Mouse (Mus musculus): ENCODE measurements at regions not wholly inside any gene's neighbourhood (a gene's known extent, or its start where the extent isn't known, plus 50 kb on each side); places are given as distances from the start of the nearest gene placed in this dataset.

DNA sequence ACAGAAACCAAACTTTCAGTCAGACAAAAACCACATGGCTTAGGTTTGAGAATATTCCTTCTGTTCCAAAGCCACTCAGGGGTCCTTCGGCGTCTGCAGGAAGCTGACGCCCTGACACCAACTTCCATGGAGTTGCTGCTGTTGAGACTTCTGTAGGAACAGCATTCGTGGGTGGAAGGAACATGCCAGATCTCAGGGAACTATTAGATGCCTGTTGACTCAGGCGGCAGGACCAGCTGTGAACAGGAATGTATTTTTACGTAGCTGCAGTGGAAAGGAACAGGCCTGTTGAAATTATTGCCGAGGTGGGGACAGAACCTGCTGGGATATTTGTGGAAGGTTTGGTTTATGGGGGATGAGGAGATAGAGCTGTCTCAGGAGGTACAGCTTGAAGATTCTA lies 110.8 kb upstream of the Mkln1 start:
- no peak for DNase-seq

DNA sequence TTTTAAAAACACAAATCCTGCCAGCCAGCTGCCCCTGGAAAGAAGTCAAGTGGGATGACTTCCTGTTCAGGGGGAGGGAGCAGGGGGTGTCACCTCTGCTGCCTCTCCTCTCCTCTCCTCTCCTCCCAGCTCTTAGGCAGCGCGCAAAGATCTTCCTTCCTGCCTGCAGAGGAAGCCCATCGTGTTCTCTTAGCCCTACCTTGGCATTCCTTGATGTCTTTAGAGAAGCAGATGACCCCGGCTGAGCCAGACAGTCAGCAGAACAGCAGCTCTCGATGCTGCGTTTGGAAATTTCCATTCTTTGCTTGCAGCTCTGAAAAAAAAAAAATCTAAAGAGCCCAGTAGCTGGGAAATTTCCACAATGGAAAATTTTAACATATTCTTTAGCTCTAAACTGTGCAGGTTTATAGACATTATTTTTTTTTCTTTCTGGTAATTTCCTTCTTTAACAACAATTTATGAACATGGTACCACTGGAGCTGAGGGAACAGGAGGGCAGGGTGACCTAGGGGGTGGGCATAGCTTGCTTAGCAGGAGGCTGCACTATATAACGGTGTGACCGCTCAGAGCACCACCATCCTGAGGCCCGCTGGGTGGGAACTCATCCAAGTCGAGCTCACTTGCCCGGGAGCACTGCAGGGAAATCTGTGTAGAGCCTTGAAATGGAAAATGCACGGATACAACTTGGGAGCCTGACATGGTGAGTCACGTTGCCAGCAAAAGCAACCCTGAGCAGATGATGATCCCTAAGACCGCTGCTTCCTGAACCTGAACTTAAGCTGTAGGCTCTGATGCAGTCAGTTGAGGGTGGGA lies 109.9 kb upstream of the Mkln1 start:
- DNase-seq = no peak

DNA sequence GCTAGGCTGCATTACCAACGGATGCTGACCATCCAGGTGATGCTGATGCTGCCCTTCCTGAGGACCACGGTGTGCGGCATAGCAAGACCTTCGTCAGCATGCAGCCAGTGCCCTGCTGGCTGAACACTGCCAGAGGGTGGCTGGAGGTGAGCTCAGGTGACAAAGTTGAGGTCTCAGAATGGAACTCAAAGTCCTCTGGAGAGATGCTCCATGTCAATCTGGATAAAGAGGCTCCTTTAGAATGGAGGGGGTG lies 109.4 kb upstream of the Mkln1 start:
- DNase-seq = no peak

DNA sequence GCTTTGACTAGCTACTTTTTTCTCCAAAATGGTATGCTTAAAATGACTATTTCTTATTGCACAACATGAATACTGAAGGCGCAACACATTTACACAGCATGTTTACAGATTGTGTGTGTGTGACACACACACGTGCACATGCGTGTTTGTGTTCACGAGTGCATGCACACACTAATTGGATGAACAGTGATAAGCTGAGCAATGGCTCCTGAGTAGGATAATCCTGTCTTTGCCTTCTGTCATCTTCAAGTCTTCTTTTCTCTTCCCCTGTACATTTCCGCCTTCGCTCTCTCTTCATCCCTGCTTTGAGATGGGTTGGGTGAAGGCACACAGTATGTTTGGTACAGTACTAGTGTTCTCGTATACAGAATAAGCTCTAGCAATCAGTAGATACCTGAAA lies 106.5 kb upstream of the Mkln1 start:
- no peak for DNase-seq

DNA sequence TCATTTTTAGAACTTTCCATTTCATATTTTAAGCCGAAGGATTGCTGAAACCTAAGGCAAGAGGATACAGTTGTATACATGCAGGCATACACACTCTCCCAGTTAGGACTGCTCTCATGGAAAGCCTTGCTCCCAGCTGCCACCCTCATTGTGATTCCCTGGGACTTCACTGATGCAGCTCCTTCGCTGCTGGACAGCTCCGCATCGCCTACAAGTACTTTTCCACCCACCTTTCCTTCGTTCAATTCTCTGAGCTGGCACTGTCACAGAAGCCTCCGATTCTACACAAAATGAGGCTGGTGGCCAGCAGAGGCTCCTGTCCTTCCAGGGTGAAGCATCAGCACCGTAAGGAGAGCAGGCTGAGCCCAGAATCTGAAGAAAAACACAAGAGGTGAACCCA lies 105.5 kb upstream of the Mkln1 start:
- DNase-seq = no peak

DNA sequence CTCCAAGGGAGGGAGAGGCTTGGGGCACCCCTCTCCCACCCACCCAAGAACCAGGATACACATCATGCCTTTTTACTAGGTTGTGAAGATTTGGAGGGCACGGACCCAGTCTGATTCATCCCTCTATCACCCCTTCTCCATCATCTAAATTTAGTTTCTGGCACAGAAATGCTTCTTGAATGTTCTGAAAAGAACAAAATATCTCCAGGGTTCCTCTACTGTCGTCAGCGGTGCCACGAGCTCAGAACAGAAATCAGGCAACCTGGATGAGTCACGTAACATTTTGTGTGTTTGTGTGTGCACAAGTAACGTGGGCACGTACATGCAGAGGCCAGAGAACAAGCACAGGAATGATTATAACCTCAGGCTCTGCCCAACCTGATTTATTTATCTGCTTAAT lies 99.1 kb upstream of the Mkln1 start:
- DNase-seq = no peak

DNA sequence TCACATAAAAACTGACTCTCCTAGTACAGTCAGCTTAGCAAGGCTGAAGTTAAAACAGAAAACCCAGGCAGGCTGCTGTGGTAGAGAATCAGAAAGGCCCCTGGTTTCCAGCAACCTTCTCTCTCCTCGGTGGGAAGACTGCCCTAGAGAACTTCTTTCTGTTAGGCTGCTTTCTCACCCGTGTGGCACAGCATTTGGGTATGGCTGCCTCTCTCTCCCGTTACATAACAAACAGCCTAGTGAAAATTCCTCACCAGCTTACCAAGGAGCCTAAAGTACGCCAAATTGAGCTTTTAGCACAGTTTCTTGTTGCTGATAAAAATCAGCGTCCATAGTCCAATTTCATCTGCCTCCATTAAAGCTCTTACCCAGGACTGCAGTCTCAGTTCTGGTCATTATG lies 92.8 kb upstream of the Mkln1 start:
- no peak for DNase-seq

DNA sequence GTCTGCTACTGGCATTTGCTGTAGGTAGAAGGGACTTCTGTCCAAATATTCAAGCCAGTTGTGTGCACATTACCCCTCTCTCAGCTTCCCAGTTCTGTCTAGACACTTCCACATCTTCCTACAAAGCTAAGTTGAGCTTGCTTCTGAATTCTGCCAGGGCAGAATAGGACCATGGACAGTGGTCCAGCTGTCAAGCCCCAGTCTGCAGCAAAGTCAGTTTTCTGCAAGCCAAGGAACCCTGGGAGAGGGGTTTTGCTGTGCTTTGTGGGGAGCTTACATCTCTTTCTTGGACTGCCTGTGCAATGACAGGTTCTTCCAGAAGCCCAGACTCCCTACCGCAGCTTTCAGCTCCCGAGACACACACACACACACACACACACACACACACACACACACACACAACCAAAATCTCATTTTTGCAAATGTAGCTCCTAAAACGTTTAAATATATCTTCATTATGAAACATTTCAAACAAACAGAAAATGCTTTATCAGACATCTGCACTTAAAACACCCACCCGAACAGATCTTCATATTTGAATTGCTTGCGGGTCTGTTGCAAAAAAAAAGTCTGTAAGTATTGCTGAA lies 91.4 kb upstream of the Mkln1 start:
- no peak for DNase-seq

DNA sequence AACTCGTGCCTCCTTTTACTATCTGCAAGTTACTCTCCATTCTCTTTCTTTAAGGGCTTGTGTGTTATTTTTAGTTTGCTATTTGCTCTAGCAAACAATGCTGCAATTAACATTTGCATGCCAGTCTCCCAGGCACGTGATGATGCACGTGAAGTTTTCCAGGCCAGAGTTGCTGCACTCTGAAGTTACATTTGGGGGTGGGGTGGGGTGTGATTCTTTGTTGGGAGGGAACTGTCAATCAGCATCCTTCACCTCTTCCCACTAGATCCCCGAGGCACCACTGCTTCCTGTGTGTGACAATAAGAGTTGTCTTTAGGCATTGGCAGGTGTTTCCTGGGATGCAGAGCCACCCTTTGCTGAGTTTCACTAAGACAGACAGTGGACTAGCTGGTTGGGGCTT lies 90.6 kb upstream of the Mkln1 start:
- no peak for DNase-seq

DNA sequence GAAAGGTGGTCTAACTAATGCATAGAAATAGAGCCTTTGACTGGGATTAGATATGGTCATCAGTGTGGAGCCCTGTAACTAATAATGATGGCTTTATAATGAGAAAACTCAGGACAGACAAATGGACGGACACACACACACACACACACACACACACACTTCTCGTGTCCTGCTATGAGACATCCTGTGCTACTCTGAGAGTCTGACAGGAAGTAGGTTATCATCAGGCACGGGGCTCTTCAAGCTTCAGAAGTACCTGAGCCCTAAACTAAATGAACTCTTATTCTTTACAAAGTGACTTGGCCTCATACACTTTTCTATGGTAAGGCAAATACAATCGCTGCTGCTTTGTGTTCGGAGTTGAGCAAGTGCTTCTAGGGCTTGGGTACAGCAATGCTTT lies 87.9 kb upstream of the Mkln1 start:
- no peak for DNase-seq

DNA sequence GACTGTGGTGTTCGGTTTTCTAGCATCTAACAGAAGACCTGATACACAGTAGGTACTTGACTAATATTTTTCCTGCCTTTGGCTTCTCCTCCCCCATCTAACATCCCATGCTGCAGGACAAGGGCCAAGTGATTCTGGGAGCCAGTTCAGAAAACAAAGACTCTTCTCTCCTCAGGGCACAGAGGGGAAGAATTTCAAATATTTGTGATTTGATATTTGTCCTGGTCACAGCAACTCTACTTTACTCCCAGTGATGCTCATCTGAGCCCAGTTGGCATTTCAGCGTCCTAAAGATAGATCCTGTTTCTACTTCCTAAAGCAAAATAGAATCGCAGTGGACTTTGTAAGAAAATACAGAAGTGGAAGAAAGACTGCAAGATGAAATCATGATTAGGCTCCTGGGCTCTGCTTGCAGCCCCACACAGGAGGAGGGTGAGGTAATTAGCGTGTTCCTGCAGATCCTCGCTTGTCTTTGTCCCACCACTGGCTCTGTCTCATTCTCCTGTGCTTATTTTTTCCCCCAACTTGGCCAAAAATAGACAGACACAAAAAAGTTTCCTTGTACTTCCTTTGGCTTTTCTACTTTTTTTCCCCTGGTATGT lies 84.6 kb upstream of the Mkln1 start:
- DNase-seq = no peak

DNA sequence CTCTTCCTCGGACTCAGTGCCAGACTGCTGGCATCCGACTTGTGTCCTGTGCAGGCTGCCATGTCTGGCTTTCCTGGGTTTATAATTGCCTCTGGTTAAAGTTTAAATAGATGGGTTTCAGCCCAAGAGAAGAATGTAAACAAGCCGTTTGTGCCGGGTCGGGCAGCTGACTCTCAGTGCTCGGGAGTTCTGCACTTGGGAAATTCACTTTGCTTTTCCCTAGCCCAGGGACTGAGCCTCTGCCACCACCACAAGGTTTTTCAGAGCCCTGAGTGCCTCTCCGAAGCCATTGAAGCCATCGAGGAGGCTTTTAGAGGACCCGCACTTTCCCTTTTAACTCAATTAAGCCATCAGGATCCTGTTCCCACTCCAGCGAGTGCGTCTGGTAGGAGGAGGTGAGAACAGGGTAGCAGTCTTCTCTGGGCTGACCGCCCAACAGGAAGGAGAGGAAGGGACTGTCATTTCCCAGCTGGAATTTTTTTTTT lies 80.8 kb upstream of the Mkln1 start:
- DNase-seq = no peak

DNA sequence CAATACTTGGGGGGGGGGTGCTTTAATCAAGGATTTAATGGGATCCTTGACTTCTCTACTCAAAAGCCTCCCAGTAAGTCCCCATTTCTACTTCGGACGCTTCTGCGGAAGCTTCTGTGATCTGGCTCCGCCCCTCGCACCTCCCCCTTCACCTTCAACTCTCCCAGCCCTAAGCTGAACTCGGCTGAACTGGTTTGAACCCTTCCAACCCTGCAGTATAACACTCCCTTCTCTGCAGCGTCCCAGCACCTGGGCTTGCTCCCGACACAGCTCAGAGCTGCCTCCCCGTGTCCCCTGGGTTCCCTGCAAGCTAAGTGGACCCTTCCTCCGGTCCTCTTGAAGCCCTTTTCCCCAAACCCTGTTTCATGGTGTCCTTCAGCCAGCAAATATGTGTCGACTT lies 80.0 kb upstream of the Mkln1 start:
- DNase-seq = peak; percentile 79

DNA sequence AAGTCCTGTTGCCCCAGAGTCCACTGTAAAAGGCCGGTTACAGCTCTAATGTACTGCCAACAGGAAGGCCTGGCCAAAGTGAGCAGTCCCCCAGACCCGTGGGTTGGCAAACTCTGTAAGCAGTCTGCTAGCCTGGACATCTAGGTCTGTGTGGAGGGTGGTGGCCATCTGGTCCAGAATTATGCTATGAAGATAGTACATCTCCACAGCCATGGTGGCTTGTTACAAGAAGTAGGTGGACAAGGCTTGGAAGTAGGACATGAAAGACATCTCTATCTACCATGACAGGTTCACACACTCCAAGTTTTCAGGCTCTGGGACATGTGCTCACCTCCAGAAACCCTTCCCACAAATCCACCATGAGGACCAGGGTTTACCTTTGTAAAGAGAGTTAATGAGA lies 79.1 kb upstream of the Mkln1 start:
- DNase-seq = no peak

DNA sequence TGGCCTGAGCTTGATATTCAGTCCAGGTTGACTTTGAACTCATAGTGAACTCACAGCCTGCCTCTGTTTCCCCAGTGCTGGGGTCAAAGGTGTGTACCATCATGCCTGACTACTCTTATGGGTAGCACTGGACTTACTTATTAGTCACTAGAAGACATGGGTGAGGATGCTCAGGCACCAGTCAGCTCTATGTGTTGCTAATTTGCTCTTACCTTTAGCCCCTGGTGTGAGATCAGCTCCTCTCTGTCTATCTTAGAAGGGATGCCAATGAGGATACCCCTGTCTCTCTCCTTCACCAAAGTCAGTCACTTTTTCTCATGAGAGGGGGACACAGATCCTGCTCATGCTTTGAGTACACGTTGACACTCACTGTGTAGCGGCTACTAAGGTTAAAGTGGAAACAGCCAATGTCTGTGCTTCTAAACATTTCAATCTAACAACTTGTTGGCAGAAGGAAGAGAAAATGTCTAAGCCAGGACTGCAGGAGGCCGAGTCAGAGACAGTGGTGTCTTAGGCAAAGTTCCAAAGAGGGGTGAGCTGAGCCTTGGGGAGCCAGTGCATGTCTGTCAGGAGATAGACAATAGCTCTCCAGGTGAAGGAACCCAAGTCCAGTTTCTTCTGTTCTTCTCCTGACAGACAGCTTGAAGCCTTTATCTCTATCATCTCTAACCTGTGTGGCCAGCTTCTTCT lies 78.2 kb upstream of the Mkln1 start:
- no peak for DNase-seq

DNA sequence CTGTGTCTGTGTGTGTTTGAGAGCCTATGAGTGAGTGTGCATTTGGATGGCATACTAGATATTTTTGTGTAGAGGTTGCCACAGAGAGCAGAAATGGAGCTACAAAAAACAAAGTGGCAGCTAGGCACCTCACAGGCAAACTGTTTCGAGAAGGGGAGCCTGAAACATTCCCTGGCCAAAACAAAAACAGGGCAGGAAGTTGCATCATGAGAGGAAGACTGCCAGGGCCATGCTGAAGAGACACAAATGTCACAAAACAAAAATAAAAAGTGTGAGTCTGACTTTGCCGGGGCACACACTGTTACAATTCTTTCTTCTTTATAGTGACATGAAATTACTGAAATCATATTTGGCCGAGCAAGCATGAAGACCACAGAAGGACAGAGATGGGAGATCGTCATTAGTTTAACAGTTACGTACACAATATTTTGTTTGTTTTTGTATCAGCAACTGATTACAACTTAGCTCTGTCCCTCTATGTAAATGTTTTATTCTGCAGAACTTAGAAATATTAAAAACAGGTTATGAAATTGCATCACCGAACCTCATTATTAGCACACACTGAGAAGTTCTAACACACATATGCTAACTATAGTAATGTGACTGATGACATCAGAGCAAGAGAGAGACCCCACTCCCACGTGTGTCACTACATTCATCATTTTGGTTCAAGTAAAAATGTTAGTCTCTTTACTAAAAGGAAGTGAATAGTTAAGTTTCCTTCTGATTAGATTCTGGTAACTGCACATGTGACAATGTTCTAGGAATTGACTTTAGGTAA lies 77.3 kb upstream of the Mkln1 start:
- no peak for DNase-seq

DNA sequence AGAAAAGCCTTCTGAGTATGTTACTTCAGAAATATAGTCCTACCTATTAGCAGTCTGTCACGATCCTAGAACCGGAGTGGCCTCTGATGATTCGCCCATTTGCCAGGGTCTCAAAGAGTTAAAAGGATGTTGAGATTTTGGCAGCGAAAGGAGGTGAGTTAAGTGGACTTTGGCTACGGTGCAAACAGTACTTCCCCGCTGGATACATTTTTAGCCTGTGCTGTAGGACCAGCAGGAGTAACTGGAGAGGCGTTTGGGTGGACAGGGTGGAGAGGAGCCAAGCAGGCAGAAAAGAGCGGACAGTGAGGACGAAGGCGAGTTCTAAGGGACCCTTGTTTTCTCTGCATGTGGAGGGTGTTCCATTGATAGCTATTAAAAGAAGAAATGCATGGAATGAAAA lies 76.6 kb upstream of the Mkln1 start:
- no peak for DNase-seq

DNA sequence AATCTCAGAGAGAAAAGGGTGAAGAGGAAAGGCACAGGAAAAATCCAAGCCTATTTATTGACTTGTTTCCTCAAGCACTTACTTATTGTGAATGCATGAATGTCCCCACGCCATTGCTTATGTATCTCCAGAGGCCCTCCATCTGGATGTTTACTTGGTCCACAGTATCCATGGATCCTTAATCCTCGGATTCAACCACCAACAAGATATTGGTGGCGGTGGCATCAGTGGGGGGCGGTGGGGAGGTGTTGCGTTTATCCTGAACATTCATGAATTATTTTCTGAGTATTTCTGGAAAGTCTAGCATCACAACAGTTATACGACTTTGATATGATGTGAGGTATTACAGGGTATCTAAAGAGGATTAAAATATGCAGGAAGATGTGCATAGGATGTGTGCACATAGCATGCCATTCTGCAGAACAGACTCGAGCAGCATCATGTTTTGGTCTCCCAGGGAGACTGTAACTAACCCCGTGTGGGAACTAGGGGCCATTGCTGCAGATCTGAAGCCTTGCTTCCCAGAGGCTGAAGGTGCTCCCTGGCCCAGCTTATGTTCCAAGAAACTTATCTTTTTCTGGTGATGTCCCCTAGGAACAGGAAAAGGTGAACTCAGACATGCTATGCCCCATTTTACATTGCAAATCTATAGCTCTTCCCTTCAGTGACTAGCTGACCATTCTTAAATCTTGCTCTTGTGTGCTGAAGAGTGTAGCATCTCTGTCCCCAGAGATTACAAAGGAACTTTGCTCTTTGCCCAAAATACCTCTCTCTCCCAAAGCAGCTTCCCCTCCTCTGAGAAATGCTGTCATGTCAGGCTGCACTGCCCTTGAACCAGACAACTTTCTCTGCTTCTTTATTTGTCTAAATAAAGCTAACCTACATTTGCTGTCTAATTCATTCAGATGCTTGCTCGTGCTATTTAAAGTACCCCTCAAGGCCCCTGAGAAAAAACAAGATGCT lies 75.0 kb upstream of the Mkln1 start:
- no peak for DNase-seq

DNA sequence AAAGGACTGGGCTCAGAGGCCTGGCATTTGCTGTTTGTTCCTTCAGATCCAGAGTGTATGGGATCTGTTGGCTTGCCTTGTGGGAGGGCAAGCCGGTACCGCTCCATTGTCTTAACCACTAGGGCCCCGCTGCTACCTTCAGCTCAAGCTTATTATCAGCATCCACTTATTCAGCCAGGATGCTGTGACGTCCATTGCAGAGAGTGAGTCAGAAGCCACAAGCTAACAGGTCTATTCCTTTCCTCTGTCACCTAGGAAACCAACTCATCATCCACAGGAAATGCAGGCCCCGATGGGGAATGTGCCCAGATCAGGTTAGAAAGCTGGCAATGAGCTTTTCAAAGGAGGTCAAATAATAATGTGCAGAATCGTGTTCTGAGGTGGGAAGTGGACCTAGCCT lies 73.8 kb upstream of the Mkln1 start:
- no peak for DNase-seq

DNA sequence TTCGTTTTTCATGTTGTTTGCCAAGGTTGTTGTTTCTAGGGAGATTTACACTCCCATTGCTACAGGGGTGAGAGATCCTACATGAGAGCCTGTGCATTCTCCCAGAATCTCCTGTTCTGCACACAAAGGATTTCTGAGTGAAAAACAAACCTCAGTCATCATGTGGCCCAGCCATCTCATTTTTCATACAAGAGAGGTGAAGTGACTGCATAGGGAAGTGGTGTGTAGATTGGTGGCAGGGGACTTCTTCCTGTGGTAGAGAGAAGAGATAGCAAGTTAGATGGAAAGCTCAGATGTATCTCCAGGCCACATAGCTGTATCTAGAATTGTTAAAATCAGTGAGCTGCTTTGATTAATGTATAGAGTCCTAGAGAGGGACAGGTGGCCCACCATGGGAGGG lies 72.9 kb upstream of the Mkln1 start:
- no peak for DNase-seq

DNA sequence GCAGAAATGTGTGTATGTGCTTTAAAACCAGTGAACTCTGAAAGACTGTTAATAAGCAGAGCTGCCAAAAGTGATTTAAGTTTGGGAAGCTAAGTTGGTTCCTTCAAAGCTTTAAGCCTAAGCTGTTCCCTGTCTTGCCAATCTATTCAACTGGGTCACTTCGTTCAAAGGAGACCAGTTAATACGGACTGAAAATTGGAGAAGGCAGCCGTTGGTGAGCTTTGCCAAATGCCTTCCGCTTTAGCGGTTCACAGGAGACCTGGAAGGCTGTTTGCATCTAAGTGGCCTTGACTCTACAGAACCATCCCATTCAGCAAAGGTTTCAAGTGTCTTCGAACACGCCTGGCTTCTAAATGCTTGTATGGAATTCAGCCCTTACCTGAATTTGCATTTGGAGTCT lies 68.2 kb upstream of the Mkln1 start:
- DNase-seq = no peak

DNA sequence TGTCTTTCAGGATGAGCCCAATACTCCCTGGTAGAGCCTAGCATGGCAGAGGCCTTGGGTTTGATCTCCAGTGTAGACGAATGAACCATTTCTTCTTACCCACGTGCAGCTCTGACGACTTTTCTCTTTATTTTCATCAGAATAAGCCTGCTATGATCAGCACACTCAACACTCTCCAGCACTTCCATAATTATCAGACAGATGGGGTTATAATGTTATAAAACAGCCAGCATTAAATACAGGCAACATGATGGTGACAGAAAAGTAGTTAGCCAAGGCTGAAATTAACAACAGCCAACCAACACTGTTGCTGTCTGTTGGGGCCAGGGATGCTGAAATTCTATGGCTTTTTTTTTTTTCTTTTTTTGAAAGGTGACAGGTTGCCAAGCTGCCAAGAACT lies 67.7 kb upstream of the Mkln1 start:
- no peak for DNase-seq
